Mouse (Mus musculus): Measurements from ENCODE around the gene Kank1.

DNA sequence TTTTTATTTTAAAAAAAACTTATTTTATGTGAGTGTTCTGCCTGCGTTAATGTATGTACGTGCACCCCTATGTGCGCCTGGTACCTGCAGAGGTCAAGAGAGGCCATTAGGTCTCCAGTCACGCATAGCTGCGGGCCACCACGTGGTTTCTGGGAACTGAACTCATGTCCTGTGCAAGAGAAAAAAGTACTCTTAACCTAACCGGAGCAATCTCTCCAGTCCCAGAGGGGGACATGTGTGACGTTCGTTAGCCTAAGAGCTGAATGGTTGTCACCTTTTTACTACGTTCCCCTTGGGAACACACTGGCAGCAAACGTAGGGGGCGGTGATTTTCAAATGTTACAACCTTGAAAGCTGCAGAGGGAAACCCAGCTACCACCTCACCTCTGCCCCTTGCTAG lies 29.8 kb upstream of the Kank1 start:
- TF ChIP-seq TAL1 (IDR thresholded peaks at IDR 0.05; ENCODE audit: low read length) (no peak), GATA1 (IDR thresholded peaks at IDR 0.05; ENCODE audit: low read length) (no peak)
